Mouse (Mus musculus) lung, adult 2 months (tissue): Measurements from ENCODE around the gene Coro2b.

ENCODE experiments used
- CTCF ChIP-seq: fragments of 200-500 bp; IDR thresholded peaks from 2 replicates; pipeline ENCODE4 v1.5.1; 2011; ENCODE audit warnings: mild to moderate bottlenecking, low read length, control low read depth; ENCODE audit not compliant: insufficient read depth
- POLR2A ChIP-seq: fragments of 200-500 bp; IDR thresholded peaks from 2 replicates; pipeline ENCODE4 v1.6.1; 2011; ENCODE audit warnings: low read depth, mild to moderate bottlenecking, control low read depth, low read length, borderline replicate concordance; ENCODE audit errors: extremely low read depth

DNA sequence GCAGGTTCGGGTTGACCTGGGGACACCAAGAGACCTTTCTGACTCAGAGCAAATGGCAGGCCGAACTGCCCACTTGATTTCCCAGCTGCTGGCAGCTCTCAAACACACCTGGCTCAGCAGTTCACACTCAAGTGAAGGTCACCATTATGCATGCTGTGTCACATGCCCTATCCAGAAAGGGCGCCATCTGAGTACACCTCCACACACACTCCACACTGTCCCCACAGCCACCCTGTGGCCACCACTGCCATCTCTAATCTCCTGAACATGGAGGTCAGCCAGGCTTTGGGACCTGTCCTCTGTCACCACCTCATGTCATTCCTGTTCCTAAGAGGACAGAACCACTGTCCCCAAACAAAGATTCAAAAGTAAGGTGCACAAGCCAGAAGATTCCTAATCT is 35.3 kb downstream of the Coro2b start:
- TF ChIP-seq CTCF (no peak), POLR2A (no peak)
